Mouse (Mus musculus): ENCODE measurements at regions not wholly inside any gene's neighbourhood (a gene's known extent, or its start where the extent isn't known, plus 50 kb on each side); places are given as distances from the start of the nearest gene placed in this dataset.

DNA sequence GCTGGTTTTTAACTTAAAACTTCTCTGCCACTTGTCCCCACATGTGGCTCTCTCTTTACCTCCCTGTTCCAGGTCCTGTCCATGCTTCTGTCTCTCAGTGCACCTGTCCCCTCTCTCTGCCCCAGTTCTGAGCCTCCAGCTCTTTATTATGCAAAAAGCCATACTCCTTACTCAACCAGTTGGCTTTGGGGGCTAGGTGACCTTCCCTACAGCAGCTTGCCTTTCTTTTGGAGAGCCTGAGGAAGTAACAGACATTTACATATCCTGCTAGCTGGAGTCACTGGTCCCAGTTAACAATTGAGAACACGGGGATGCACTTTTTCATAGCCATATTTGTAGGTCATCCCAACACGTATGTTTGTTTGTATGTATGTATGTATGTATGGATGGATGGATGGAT is 130.8 kb downstream of the Bmp7 start:
- intact Hi-C loops (cut with DNase I): no loop called here
- DNase-seq (ENCODE audit: low spot score in 2 of 2): no peak

DNA sequence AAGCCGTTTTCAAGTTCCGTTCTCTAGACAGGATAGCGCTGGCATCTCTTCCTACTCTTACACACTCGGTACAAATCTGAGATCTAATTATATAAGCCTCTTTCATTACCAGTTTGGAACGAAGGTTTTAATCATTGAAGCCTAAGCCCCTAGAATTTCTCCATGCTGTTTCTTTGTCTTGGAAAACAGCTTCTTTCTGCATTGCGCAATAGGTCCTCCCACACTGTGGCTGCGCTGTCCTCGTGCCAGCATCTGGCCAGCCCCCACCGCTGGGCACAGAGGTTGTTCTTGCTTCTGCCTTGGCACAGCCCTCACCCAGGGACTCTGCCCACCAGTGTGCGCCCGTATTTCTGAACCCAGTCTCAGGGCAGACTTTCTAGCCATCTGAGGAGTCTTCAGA is 126.8 kb downstream of the Bmp7 start:
- intact Hi-C loops (cut with DNase I): no loop called here
- DNase-seq (ENCODE audit: low spot score in 2 of 2): no peak

DNA sequence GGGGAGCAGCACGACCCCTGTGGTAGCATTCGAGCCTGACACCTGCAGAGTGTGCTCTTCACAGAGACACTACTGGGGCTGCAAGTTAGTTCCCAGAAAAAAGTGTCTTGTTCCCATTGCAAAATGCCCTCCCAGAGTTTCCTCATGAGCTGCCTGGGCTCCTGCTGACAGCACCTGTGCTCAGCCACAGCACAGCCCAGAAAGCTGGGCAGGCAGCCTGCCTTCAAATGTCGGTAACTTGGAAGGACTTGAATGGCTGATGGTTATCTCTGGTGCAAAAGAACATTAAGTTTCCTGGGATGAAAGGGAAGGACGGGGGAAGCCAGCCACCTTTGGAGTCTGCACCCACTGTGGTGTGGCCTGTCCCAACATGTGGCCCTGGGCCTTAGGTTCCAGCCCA is 126.2 kb downstream of the Bmp7 start:
- intact Hi-C loops (cut with DNase I): no loop called here
- no peak for DNase-seq (ENCODE audit: low spot score in 2 of 2)

- intact Hi-C loops (cut with DNase I): no loop called here
- DNase-seq (ENCODE audit: low spot score in 2 of 2): no peak
Observed at GRCm38 (mm10) chr2:172815146-172815545, 125.0 kb downstream of the Bmp7 start.

DNA sequence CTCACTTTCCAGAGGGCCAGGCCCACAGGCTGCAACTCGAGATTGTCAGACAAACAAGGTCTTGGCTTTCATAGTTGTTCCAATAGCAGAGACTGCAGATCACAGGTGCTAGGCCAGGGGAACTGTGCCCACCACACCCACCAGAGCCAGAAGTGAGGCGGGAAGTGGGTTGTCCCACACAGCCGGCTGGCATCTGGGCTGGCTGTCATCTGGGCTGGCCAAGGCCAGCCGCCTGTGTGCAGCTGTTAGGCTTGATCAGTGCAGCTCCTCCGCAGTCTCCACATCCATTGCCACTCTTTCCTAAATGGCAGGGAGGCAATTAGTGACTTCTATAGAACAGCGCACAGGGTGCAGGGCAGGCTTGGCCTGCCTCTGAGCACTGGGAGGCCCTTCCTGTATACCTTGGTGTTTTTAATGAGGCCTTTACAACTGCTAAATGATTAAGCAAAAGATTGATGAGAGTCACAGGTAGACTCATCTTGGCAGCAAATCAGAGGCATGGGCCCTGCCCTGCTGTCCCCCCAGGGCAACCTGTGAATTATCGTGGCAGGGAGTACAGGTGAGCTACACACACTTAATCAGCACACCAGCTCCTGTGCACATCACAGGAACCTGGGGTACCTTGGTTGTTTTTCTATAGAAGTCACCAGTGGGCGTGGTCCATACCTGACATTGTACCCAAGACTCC is 122.9 kb downstream of the Bmp7 start:
- intact Hi-C loops (cut with DNase I): no loop called here
- no peak for DNase-seq (ENCODE audit: low spot score in 2 of 2)
